Mouse (Mus musculus): Measurements from ENCODE around the gene Rsph3a. TPM values are rescaled to one million over a fixed set of nuclear protein-coding genes. Genes with fewer than 3 reads are reported as not detected.
A peak's percentile ranks its signal among the peaks of the same experiment; 100 is the strongest.
"Not testable (repeated sequence)": the region's sequence is repeated elsewhere in the genome, so short reads cannot be mapped to it uniquely, and the experiment has no call there.

The Rsph3a gene
- total and polyA plus RNA-seq, 3 experiments = 26.6 to 58.5 (median 38.7) TPM

- H3K79me2 ChIP-seq (replicated peaks; ENCODE audit: control insufficient read depth, insufficient read depth, low read length) = no peaks in the 10 kb centered on the region
- H3K27ac ChIP-seq = peak within 1 kb of the TSS; percentile 47
- H3K4me3 ChIP-seq = no peak within 1 kb of the TSS
- intact Hi-C loops (cut with DNase I) = no loop called here
- H3K9ac ChIP-seq (ENCODE audit: low read depth, low read length) = no peak within 1 kb of the TSS
- 41% methylated on average over 13 of the region's 13 CpGs for WGBS
- peak in 1 of 2 experiments; percentile 64 for DNase-seq
- no peaks in the 10 kb centered on the region for H3K36me3 ChIP-seq (ENCODE audit: control insufficient read depth, insufficient read depth, low read length)
- H3K27me3 ChIP-seq (ENCODE audit: control insufficient read depth, insufficient read depth, low read length) = no peaks in the 10 kb centered on the region
- H3K4me1 ChIP-seq (ENCODE audit: control insufficient read depth, insufficient read depth, low read length) = no peaks in the 10 kb centered on the region
- TF ChIP-seq POLR2A (IDR thresholded peaks at IDR 0.05; ENCODE audit: insufficient read depth, low read depth, low read length) (0 out of 2 replicates have a peak, but pooled peaks have one; percentile 34), CTCF (IDR thresholded peaks at IDR 0.05) (no peak), EP300 (IDR thresholded peaks at IDR 0.05; ENCODE audit: insufficient read depth, low read depth, low read length) (no peak)
Measured at GRCm38 (mm10) chr17:7925413-7926160, 19.8 kb upstream of the Rsph3a start, which contains the start of gene Tagap. Tagap (plus strand) TSS chr17:7926000.

GRCm38 (mm10) chr17:7927582-7928535, 17.6 kb upstream of the Rsph3a start:
- Histone ChIP-seq H3K36me3 (ENCODE audit: control insufficient read depth, insufficient read depth, low read length) (no peaks in the 10 kb centered on the region), H3K4me1 (ENCODE audit: control insufficient read depth, insufficient read depth, low read length) (no peaks in the 10 kb centered on the region; the same call in 1 of the 2 replicates), H3K9ac (ENCODE audit: low read depth, low read length) (no peak overlapping the region; the same call in 1 of the 2 replicates), H3K27me3 (ENCODE audit: control insufficient read depth, insufficient read depth, low read length) (no peaks in the 10 kb centered on the region), H3K79me2 (replicated peaks; ENCODE audit: control insufficient read depth, insufficient read depth, low read length) (no peaks in the 10 kb centered on the region), H3K27ac (no peak overlapping the region), H3K4me3 (no peak overlapping the region)
- peak; percentile 63 to 80 for DNase-seq
- intact Hi-C loops (cut with DNase I) = no loop called here
- TF ChIP-seq CTCF (IDR thresholded peaks at IDR 0.05) (peak; percentile 85), EP300 (IDR thresholded peaks at IDR 0.05; ENCODE audit: insufficient read depth, low read depth, low read length) (no peak), POLR2A (IDR thresholded peaks at IDR 0.05; ENCODE audit: insufficient read depth, low read depth, low read length) (no peak)
- 63% methylated on average over 24 of the region's 24 CpGs for WGBS

GRCm38 (mm10) chr17:7928662-7929061, 16.8 kb upstream of the Rsph3a start:
- Histone ChIP-seq H3K27ac (no peak overlapping the region), H3K27me3 (ENCODE audit: control insufficient read depth, insufficient read depth, low read length) (no peaks in the 10 kb centered on the region), H3K4me1 (ENCODE audit: control insufficient read depth, insufficient read depth, low read length) (no peaks in the 10 kb centered on the region; the same call in 1 of the 2 replicates), H3K9ac (ENCODE audit: low read depth, low read length) (no peak overlapping the region), H3K36me3 (ENCODE audit: control insufficient read depth, insufficient read depth, low read length) (no peaks in the 10 kb centered on the region), H3K79me2 (replicated peaks; ENCODE audit: control insufficient read depth, insufficient read depth, low read length) (no peaks in the 10 kb centered on the region), H3K4me3 (no peak overlapping the region)
- 80% methylated on average over 6 of the region's 6 CpGs for WGBS
- DNase-seq = no peak
- intact Hi-C loops (cut with DNase I) = no loop called here
- TF ChIP-seq CTCF (IDR thresholded peaks at IDR 0.05) = no peak
- TF ChIP-seq EP300 (IDR thresholded peaks at IDR 0.05; ENCODE audit: insufficient read depth, low read depth, low read length) = no peak
- TF ChIP-seq POLR2A (IDR thresholded peaks at IDR 0.05; ENCODE audit: insufficient read depth, low read depth, low read length) = no peak

- TF ChIP-seq EP300 (IDR thresholded peaks at IDR 0.05; ENCODE audit: insufficient read depth, low read depth, low read length) (no peak), CTCF (IDR thresholded peaks at IDR 0.05) (peak; percentile 23; the same call in 1 of the 2 replicates), POLR2A (IDR thresholded peaks at IDR 0.05; ENCODE audit: insufficient read depth, low read depth, low read length) (no peak)
- DNase-seq = no peak
- WGBS = 32% methylated on average over 8 of the region's 8 CpGs
- Histone ChIP-seq H3K9ac (ENCODE audit: low read depth, low read length) (no peak overlapping the region), H3K79me2 (replicated peaks; ENCODE audit: control insufficient read depth, insufficient read depth, low read length) (no peaks in the 10 kb centered on the region), H3K27ac (no peak overlapping the region), H3K4me3 (no peak overlapping the region), H3K27me3 (ENCODE audit: control insufficient read depth, insufficient read depth, low read length) (no peaks in the 10 kb centered on the region), H3K4me1 (ENCODE audit: control insufficient read depth, insufficient read depth, low read length) (no peaks in the 10 kb centered on the region; the same call in 1 of the 2 replicates), H3K36me3 (ENCODE audit: control insufficient read depth, insufficient read depth, low read length) (no peaks in the 10 kb centered on the region)
- intact Hi-C loops (cut with DNase I) = no loop called here
Measured at GRCm38 (mm10) chr17:7929279-7929678, 16.1 kb upstream of the Rsph3a start.

GRCm38 (mm10) chr17:7931096-7931990, 14.1 kb upstream of the Rsph3a start:
- H3K27me3 ChIP-seq (ENCODE audit: control insufficient read depth, insufficient read depth, low read length) = no peaks in the 10 kb centered on the region
- no peak for DNase-seq
- no peaks in the 10 kb centered on the region for H3K79me2 ChIP-seq (replicated peaks; ENCODE audit: control insufficient read depth, insufficient read depth, low read length)
- TF ChIP-seq CTCF (IDR thresholded peaks at IDR 0.05) (no peak), POLR2A (IDR thresholded peaks at IDR 0.05; ENCODE audit: insufficient read depth, low read depth, low read length) (no peak), EP300 (IDR thresholded peaks at IDR 0.05; ENCODE audit: insufficient read depth, low read depth, low read length) (no peak)
- H3K4me3 ChIP-seq = no peak overlapping the region
- WGBS = 79% methylated on average over 13 of the region's 13 CpGs
- H3K4me1 ChIP-seq (ENCODE audit: control insufficient read depth, insufficient read depth, low read length) = no peaks in the 10 kb centered on the region; the same call in 1 of the 2 replicates
- H3K36me3 ChIP-seq (ENCODE audit: control insufficient read depth, insufficient read depth, low read length) = no peaks in the 10 kb centered on the region
- intact Hi-C loops (cut with DNase I) = loop anchor here (10.0 kb wide), 1 partner anchor 977 kb away; no protein-coding TSS in a partner anchor
- H3K27ac ChIP-seq = no peak overlapping the region
- no peak overlapping the region for H3K9ac ChIP-seq (ENCODE audit: low read depth, low read length)

- H3K9ac ChIP-seq (ENCODE audit: low read depth, low read length); H3K4me1 ChIP-seq (ENCODE audit: control insufficient read depth, insufficient read depth, low read length); H3K27me3 ChIP-seq (ENCODE audit: control insufficient read depth, insufficient read depth, low read length); DNase-seq; H3K79me2 ChIP-seq (replicated peaks; ENCODE audit: control insufficient read depth, insufficient read depth, low read length); H3K27ac ChIP-seq; H3K36me3 ChIP-seq (ENCODE audit: control insufficient read depth, insufficient read depth, low read length); H3K4me3 ChIP-seq: not testable (repeated sequence)
- intact Hi-C loops (cut with DNase I) = loop anchor here (10.0 kb wide), 1 partner anchor 977 kb away; no protein-coding TSS in a partner anchor
- WGBS = 85% methylated on average over 7 of the region's 8 CpGs
Measured at GRCm38 (mm10) chr17:7932121-7932520, 13.3 kb upstream of the Rsph3a start.
